9 mouse cellular contexts compared by ENCODE assay signal in genomic region chr9:61537316-61538189, GRCm38 (mm10).
DNase-seq lines count a peak whose midpoint lies in the region; ATAC-seq lines count a peak whose summit lies in the region.
"Had no signal": no experiment of that assay in that cellular context is flagged by ENCODE, and none has a peak within 500 bp of the region (broad histone marks: within the 10 kb centered on the region; RNA-seq: fewer than 3 reads in every experiment).

No protein-coding gene starts in this region.

- ATAC-seq in heart, embryonic 13.5 days (ENCODE audit: extremely low read depth, insufficient number of reproducible peaks, low FRiP score, low TSS enrichment), result no peak
- no peak for ATAC-seq in embryonic facial prominence, embryonic 12.5 days (ENCODE audit: insufficient number of reproducible peaks, insufficient read depth, low FRiP score, low TSS enrichment)
- ATAC-seq in hindbrain, embryonic 16.5 days, result no peak
- ATAC-seq in midbrain, embryonic 16.5 days, result no peak
- no peak for ATAC-seq in activated CD4-positive, CD25-positive, alpha-beta regulatory T cell, adult 4 months

- no peak overlapping the region for H3K4me3 ChIP-seq in heart, embryonic 13.5 days
- H3K4me3 ChIP-seq in embryonic facial prominence, embryonic 12.5 days, result no peak overlapping the region
- H3K4me3 ChIP-seq in hindbrain, embryonic 16.5 days (ENCODE audit: low read length), result no peak overlapping the region
- no peak overlapping the region for H3K4me3 ChIP-seq in midbrain, embryonic 16.5 days (ENCODE audit: low read depth, low read length)

- DNase-seq in heart, postnatal 25 days (ENCODE audit: low spot score), result no peak
- no peak for DNase-seq in cerebellum, adult 9-11 months
- no peak for DNase-seq in left cerebral cortex, adult 8-10 months (ENCODE audit: low spot score in 2 of 2)
- DNase-seq: gastrocnemius, postnatal 14 days had no signal

- WGBS in heart, embryonic 13.5 days, result 21% methylated on average over 14 of the region's 22 CpGs
- WGBS in embryonic facial prominence, embryonic 12.5 days, result 14% methylated on average over 17 of the region's 22 CpGs
- WGBS in hindbrain, embryonic 16.5 days, result 17% methylated on average over 21 of the region's 22 CpGs
- WGBS in midbrain, embryonic 16.5 days, result 12% methylated on average over 18 of the region's 22 CpGs

- intact Hi-C loops in heart, postnatal 25 days (cut with DNase I), result no loop called here

- peaks cover 6% of the 10 kb centered on the region; the same call in 1 of the 2 replicates for H3K9me3 ChIP-seq in heart, embryonic 13.5 days
- H3K9me3 ChIP-seq in embryonic facial prominence, embryonic 12.5 days, result no peaks in the 10 kb centered on the region
- no peaks in the 10 kb centered on the region for H3K9me3 ChIP-seq in hindbrain, embryonic 16.5 days (ENCODE audit: control insufficient read depth, low read length)
- no peaks in the 10 kb centered on the region for H3K9me3 ChIP-seq in midbrain, embryonic 16.5 days (replicated peaks; ENCODE audit: control insufficient read depth, low read length, poor library complexity, severe bottlenecking)

- peaks cover 65% of the 10 kb centered on the region for H3K27me3 ChIP-seq in heart, embryonic 13.5 days (replicated peaks)
- no peaks in the 10 kb centered on the region for H3K27me3 ChIP-seq in embryonic facial prominence, embryonic 12.5 days
- H3K27me3 ChIP-seq in hindbrain, embryonic 16.5 days (replicated peaks; ENCODE audit: control insufficient read depth, insufficient read depth, low read length), result no peaks in the 10 kb centered on the region
- H3K27me3 ChIP-seq in midbrain, embryonic 16.5 days (ENCODE audit: control insufficient read depth, insufficient read depth, low read depth, low read length), result no peaks in the 10 kb centered on the region

- no peak overlapping the region for H3K27ac ChIP-seq in heart, embryonic 13.5 days (replicated peaks)
- peak overlapping the region; percentile 70; the same call in 1 of the 2 replicates for H3K27ac ChIP-seq in embryonic facial prominence, embryonic 12.5 days
- H3K27ac ChIP-seq in hindbrain, embryonic 16.5 days (ENCODE audit: low read depth, low read length), result no peak overlapping the region
- no peak overlapping the region for H3K27ac ChIP-seq in midbrain, embryonic 16.5 days (ENCODE audit: low read length)

- 0 out of 2 replicates have a peak overlapping the region, but pooled peaks have one; percentile 4 for H3K4me2 ChIP-seq in heart, embryonic 13.5 days
- H3K4me2 ChIP-seq in embryonic facial prominence, embryonic 12.5 days (replicated peaks), result peak overlapping the region; percentile 21
- peak overlapping the region; percentile 34 for H3K4me2 ChIP-seq in hindbrain, embryonic 16.5 days (ENCODE audit: low read length)
- H3K4me2 ChIP-seq in midbrain, embryonic 16.5 days (ENCODE audit: low read length), result peak overlapping the region; percentile 33

- peaks cover 7% of the 10 kb centered on the region; the same call in 1 of the 2 replicates for H3K4me1 ChIP-seq in heart, embryonic 13.5 days
- peaks cover 14% of the 10 kb centered on the region for H3K4me1 ChIP-seq in embryonic facial prominence, embryonic 12.5 days
- H3K4me1 ChIP-seq in hindbrain, embryonic 16.5 days (ENCODE audit: control insufficient read depth, insufficient read depth, low read depth, low read length), result peaks cover 4% of the 10 kb centered on the region; the same call in 1 of the 2 replicates
- peaks cover 13% of the 10 kb centered on the region for H3K4me1 ChIP-seq in midbrain, embryonic 16.5 days (ENCODE audit: control insufficient read depth, insufficient read depth, low read length)

- H3K9ac ChIP-seq in heart, embryonic 13.5 days, result no peak overlapping the region
- no peak overlapping the region for H3K9ac ChIP-seq in embryonic facial prominence, embryonic 12.5 days
- no peak overlapping the region; the same call in 1 of the 2 replicates for H3K9ac ChIP-seq in hindbrain, embryonic 16.5 days (ENCODE audit: low read depth, low read length)
- 0 out of 2 replicates have a peak overlapping the region, but pooled peaks have one; percentile 30 for H3K9ac ChIP-seq in midbrain, embryonic 16.5 days (ENCODE audit: low read depth, low read length)

- no peaks in the 10 kb centered on the region for H3K36me3 ChIP-seq in heart, embryonic 13.5 days
- no peaks in the 10 kb centered on the region for H3K36me3 ChIP-seq in embryonic facial prominence, embryonic 12.5 days
- no peaks in the 10 kb centered on the region for H3K36me3 ChIP-seq in hindbrain, embryonic 16.5 days (ENCODE audit: control insufficient read depth, insufficient read depth, low read length)
- H3K36me3 ChIP-seq in midbrain, embryonic 16.5 days (ENCODE audit: control insufficient read depth, insufficient read depth, low read length), result no peaks in the 10 kb centered on the region
